Mouse (Mus musculus): ENCODE data around the gene Tmem268. TPM values are rescaled to one million over a fixed set of nuclear protein-coding genes. Genes with fewer than 3 reads are reported as not detected.

Gene Tmem268
- polyA plus RNA-seq, 1 experiment: 19.5 TPM

DNA sequence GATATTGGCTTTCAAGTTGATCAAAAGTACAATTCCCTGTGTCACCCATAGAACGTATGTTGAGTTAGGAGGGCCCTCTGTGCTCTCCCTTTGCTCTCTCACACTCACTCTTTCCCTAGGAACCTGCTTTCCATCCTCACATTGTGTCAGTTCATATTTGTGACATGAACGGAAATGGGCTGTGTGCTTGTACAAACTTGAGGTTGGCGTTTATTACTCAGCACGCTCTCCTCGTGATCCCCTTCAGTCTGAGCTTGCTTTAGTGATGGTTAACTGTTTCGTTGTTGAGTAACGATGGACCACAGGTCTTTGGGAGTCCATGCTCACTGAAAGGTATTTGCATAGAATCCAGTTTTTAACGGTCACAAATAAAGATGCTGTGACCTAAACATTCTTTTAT lies 68.5 kb downstream of the Tmem268 start:
- H3K36me3 ChIP-seq (ENCODE audit: control insufficient read depth, insufficient read depth): no peaks in the 10 kb centered on the region
- no peak overlapping the region for H3ac ChIP-seq (ENCODE audit: control insufficient read depth, insufficient read length)
- no peak overlapping the region for H3K4me2 ChIP-seq (ENCODE audit: low read depth)
- H3K4me3 ChIP-seq: no peak overlapping the region
- H3K27me3 ChIP-seq (ENCODE audit: control insufficient read depth, insufficient read depth, insufficient read length): no peaks in the 10 kb centered on the region
- H3K79me2 ChIP-seq (ENCODE audit: control insufficient read depth, insufficient read depth): no peaks in the 10 kb centered on the region
- no peak for TF ChIP-seq POLR2AphosphoS2 (IDR thresholded peaks at IDR 0.05; ENCODE audit: insufficient read length, low read depth)
- TF ChIP-seq TCF12 (IDR thresholded peaks at IDR 0.05; ENCODE audit: insufficient read depth, poor library complexity, severe bottlenecking): no peak
- no peak for TF ChIP-seq USF1 (IDR thresholded peaks at IDR 0.05; ENCODE audit: low read depth)
- no peak for TF ChIP-seq REST (IDR thresholded peaks at IDR 0.05; ENCODE audit: insufficient read depth, insufficient read length)
- no peak for TF ChIP-seq E2F4 (IDR thresholded peaks at IDR 0.05; ENCODE audit: insufficient read depth)
- no peak for TF ChIP-seq TCF3 (IDR thresholded peaks at IDR 0.05; ENCODE audit: insufficient read length, low read depth)
- TF ChIP-seq POLR2A (IDR thresholded peaks at IDR 0.05; ENCODE audit: insufficient read length, low read depth): no peak
- no peak for TF ChIP-seq MYOD1 (IDR thresholded peaks at IDR 0.05; ENCODE audit: control insufficient read depth in 1 of 3, insufficient read length in 2 of 3, low read depth in 2 of 3)
- no peak for TF ChIP-seq MAX (IDR thresholded peaks at IDR 0.05; ENCODE audit: low read depth)
- no peak for TF ChIP-seq MYOG (IDR thresholded peaks at IDR 0.05; ENCODE audit: control insufficient read depth in 1 of 3, insufficient read depth in 1 of 3, insufficient read length in 2 of 3, low read depth in 2 of 3)
- no peak for TF ChIP-seq CEBPB (IDR thresholded peaks at IDR 0.05; ENCODE audit: insufficient read depth, poor library complexity, severe bottlenecking)
- TF ChIP-seq SRF (IDR thresholded peaks at IDR 0.05; ENCODE audit: control insufficient read depth, insufficient read length, low read depth): no peak

DNA sequence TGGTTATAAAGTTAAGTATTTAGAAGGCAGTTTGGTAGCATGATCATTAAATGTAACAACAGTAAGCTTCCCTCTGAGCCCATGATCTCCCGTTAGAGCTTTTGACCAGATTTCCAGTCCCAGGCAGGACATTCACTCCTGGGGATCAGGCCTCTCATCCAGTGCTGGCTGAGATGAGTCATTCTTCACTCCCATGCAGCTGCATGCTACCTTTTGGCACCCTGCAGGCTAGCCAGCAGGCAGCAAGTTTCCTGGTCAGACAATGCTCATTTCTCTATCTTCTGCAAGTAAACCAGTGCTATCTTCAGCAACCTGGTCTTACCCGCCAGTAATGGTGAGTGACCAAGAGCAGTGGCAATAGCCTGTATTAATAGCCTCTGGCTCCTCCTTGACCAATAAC lies 74.6 kb downstream of the Tmem268 start:
- no peak overlapping the region for H3K4me2 ChIP-seq (ENCODE audit: low read depth)
- TF ChIP-seq MYOD1 (IDR thresholded peaks at IDR 0.05; ENCODE audit: control insufficient read depth in 1 of 3, insufficient read length in 2 of 3, low read depth in 2 of 3) (no peak), CEBPB (IDR thresholded peaks at IDR 0.05; ENCODE audit: insufficient read depth, poor library complexity, severe bottlenecking) (no peak), E2F4 (IDR thresholded peaks at IDR 0.05; ENCODE audit: insufficient read depth) (no peak), MYOG (IDR thresholded peaks at IDR 0.05; ENCODE audit: control insufficient read depth in 1 of 3, insufficient read depth in 1 of 3, insufficient read length in 2 of 3, low read depth in 2 of 3) (no peak), USF1 (IDR thresholded peaks at IDR 0.05; ENCODE audit: low read depth) (no peak), POLR2A (IDR thresholded peaks at IDR 0.05; ENCODE audit: insufficient read length, low read depth) (no peak), REST (IDR thresholded peaks at IDR 0.05; ENCODE audit: insufficient read depth, insufficient read length) (no peak), MAX (IDR thresholded peaks at IDR 0.05; ENCODE audit: low read depth) (no peak), TCF3 (IDR thresholded peaks at IDR 0.05; ENCODE audit: insufficient read length, low read depth) (no peak), TCF12 (IDR thresholded peaks at IDR 0.05; ENCODE audit: insufficient read depth, poor library complexity, severe bottlenecking) (no peak), POLR2AphosphoS2 (IDR thresholded peaks at IDR 0.05; ENCODE audit: insufficient read length, low read depth) (no peak), SRF (IDR thresholded peaks at IDR 0.05; ENCODE audit: control insufficient read depth, insufficient read length, low read depth) (no peak)
- no peaks in the 10 kb centered on the region for H3K79me2 ChIP-seq (ENCODE audit: control insufficient read depth, insufficient read depth)
- H3K27me3 ChIP-seq (ENCODE audit: control insufficient read depth, insufficient read depth, insufficient read length): no peaks in the 10 kb centered on the region
- no peak overlapping the region for H3ac ChIP-seq (ENCODE audit: control insufficient read depth, insufficient read length)
- no peaks in the 10 kb centered on the region for H3K36me3 ChIP-seq (ENCODE audit: control insufficient read depth, insufficient read depth)
- no peak overlapping the region for H3K4me3 ChIP-seq

Other genes with a start within 250 kb of the Tmem268 start
- gene Orm1, start 214.2 kb upstream of the Tmem268 start, polyA plus RNA-seq (2012; fragmentation: generic; extraction: Trizol): not detected
- 0.07 TPM for gene Orm3, start 202.6 kb upstream of the Tmem268 start, polyA plus RNA-seq (2012; fragmentation: generic; extraction: Trizol)
- gene Orm2, start 196.3 kb upstream of the Tmem268 start, polyA plus RNA-seq (2012; fragmentation: generic; extraction: Trizol): not detected
- gene Akna, start 155.4 kb upstream of the Tmem268 start, polyA plus RNA-seq (2012; fragmentation: generic; extraction: Trizol): 5.6 TPM
- 18.8 TPM for gene Whrn, start 62.8 kb upstream of the Tmem268 start, polyA plus RNA-seq (2012; fragmentation: generic; extraction: Trizol)
- 447 TPM for gene Atp6v1g1, start 14.0 kb upstream of the Tmem268 start, polyA plus RNA-seq (2012; fragmentation: generic; extraction: Trizol)
- not detected for gene Gm11213, start 46.5 kb downstream of the Tmem268 start, polyA plus RNA-seq (2012; fragmentation: generic; extraction: Trizol)
- gene Tex48, start 63.6 kb downstream of the Tmem268 start, polyA plus RNA-seq (2012; fragmentation: generic; extraction: Trizol): not detected
- not detected for gene Gm11214, start 104.6 kb downstream of the Tmem268 start, polyA plus RNA-seq (2012; fragmentation: generic; extraction: Trizol)
- gene Tnfsf15, start 186.3 kb downstream of the Tmem268 start, polyA plus RNA-seq (2012; fragmentation: generic; extraction: Trizol): 0.29 TPM